Mouse (Mus musculus): ENCODE data around the gene Fkbpl. TPM values are rescaled to one million over a fixed set of nuclear protein-coding genes. Genes with fewer than 3 reads are reported as not detected.

The Fkbpl gene
- polyA plus RNA-seq, 1 experiment = 2.9 TPM

GRCm38 (mm10) chr17:34626062-34626772 is 18.3 kb upstream of the Fkbpl start:
- DNase-seq = no peak
- peaks cover 9% of the 10 kb centered on the region for H3K4me1 ChIP-seq (ENCODE audit: control insufficient read depth, insufficient read depth, low read length)
- TF ChIP-seq CTCF (IDR thresholded peaks at IDR 0.05; ENCODE audit: insufficient read depth, low read length) (no peak), POLR2A (IDR thresholded peaks at IDR 0.05; ENCODE audit: borderline replicate concordance, extremely low read depth, low read depth, low read length) (no peak)
- H3K4me3 ChIP-seq (replicated peaks; ENCODE audit: extremely low read depth, low read depth, low read length) = peak overlapping the region; percentile 83
- WGBS = 55% methylated on average over 16 of the region's 16 CpGs

GRCm38 (mm10) chr17:34626773-34627092 is 17.8 kb upstream of the Fkbpl start:
- no peak for DNase-seq
- TF ChIP-seq POLR2A (IDR thresholded peaks at IDR 0.05; ENCODE audit: borderline replicate concordance, extremely low read depth, low read depth, low read length) (no peak), CTCF (IDR thresholded peaks at IDR 0.05; ENCODE audit: insufficient read depth, low read length) (no peak)
- Histone ChIP-seq H3K4me1 (ENCODE audit: control insufficient read depth, insufficient read depth, low read length) (peaks cover 14% of the 10 kb centered on the region), H3K4me3 (replicated peaks; ENCODE audit: extremely low read depth, low read depth, low read length) (peak overlapping the region; percentile 83)
- WGBS = under 1% methylated on average over 18 of the region's 18 CpGs

- Histone ChIP-seq H3K4me1 (ENCODE audit: control insufficient read depth, insufficient read depth, low read length) (peaks cover 15% of the 10 kb centered on the region), H3K4me3 (replicated peaks; ENCODE audit: extremely low read depth, low read depth, low read length) (peak overlapping the region; percentile 83)
- WGBS = under 1% methylated on average over 45 of the region's 45 CpGs
- peak; percentile 77 for DNase-seq
- TF ChIP-seq POLR2A (IDR thresholded peaks at IDR 0.05; ENCODE audit: borderline replicate concordance, extremely low read depth, low read depth, low read length) = peak; percentile 80; the same call in 1 of the 2 replicates
- no peak for TF ChIP-seq CTCF (IDR thresholded peaks at IDR 0.05; ENCODE audit: insufficient read depth, low read length)
Observed at GRCm38 (mm10) chr17:34627093-34627942, 17.2 kb upstream of the Fkbpl start.

GRCm38 (mm10) chr17:34627943-34628643 is 16.5 kb upstream of the Fkbpl start, which contains the start of gene Ppt2:
Ppt2 (minus strand) TSS chr17:34628510.
- no peak for TF ChIP-seq POLR2A (IDR thresholded peaks at IDR 0.05; ENCODE audit: borderline replicate concordance, extremely low read depth, low read depth, low read length)
- H3K4me1 ChIP-seq (ENCODE audit: control insufficient read depth, insufficient read depth, low read length) = peaks cover 15% of the 10 kb centered on the region
- WGBS = 3% methylated on average over 29 of the region's 29 CpGs
- DNase-seq = no peak
- peak within 1 kb of the TSS; percentile 83 for H3K4me3 ChIP-seq (replicated peaks; ENCODE audit: extremely low read depth, low read depth, low read length)

GRCm38 (mm10) chr17:34628644-34628967 is 16.0 kb upstream of the Fkbpl start:
- Histone ChIP-seq H3K4me1 (ENCODE audit: control insufficient read depth, insufficient read depth, low read length) (peaks cover 15% of the 10 kb centered on the region), H3K4me3 (replicated peaks; ENCODE audit: extremely low read depth, low read depth, low read length) (no peak overlapping the region)
- DNase-seq = no peak
- TF ChIP-seq CTCF (IDR thresholded peaks at IDR 0.05; ENCODE audit: insufficient read depth, low read length) (no peak), POLR2A (IDR thresholded peaks at IDR 0.05; ENCODE audit: borderline replicate concordance, extremely low read depth, low read depth, low read length) (no peak)
- WGBS = 46% methylated on average over 5 of the region's 5 CpGs

- DNase-seq = no peak
- WGBS = 16% methylated on average over 16 of the region's 16 CpGs
- H3K4me1 ChIP-seq (ENCODE audit: control insufficient read depth, insufficient read depth, low read length) = peaks cover 15% of the 10 kb centered on the region
- peak within 1 kb of the TSS; percentile 24 for H3K4me3 ChIP-seq (replicated peaks; ENCODE audit: extremely low read depth, low read depth, low read length)
- TF ChIP-seq POLR2A (IDR thresholded peaks at IDR 0.05; ENCODE audit: borderline replicate concordance, extremely low read depth, low read depth, low read length) = peak; percentile 28; the same call in 1 of the 2 replicates
- TF ChIP-seq CTCF (IDR thresholded peaks at IDR 0.05; ENCODE audit: insufficient read depth, low read length) = no peak
Observed at GRCm38 (mm10) chr17:34629221-34629751, 15.3 kb upstream of the Fkbpl start, which contains the start of gene Prrt1. Prrt1 (plus strand) TSS chr17:34629533.

GRCm38 (mm10) chr17:34629796-34630603 is 14.6 kb upstream of the Fkbpl start:
- peak overlapping the region; percentile 24 for H3K4me3 ChIP-seq (replicated peaks; ENCODE audit: extremely low read depth, low read depth, low read length)
- no peak for DNase-seq
- no peak for TF ChIP-seq CTCF (IDR thresholded peaks at IDR 0.05; ENCODE audit: insufficient read depth, low read length)
- TF ChIP-seq POLR2A (IDR thresholded peaks at IDR 0.05; ENCODE audit: borderline replicate concordance, extremely low read depth, low read depth, low read length) = no peak
- 41% methylated on average over 12 of the region's 12 CpGs for WGBS
- H3K4me1 ChIP-seq (ENCODE audit: control insufficient read depth, insufficient read depth, low read length) = peaks cover 15% of the 10 kb centered on the region

GRCm38 (mm10) chr17:34630761-34631301 is 13.7 kb upstream of the Fkbpl start:
- 5% methylated on average over 41 of the region's 48 CpGs for WGBS
- H3K4me1 ChIP-seq (ENCODE audit: control insufficient read depth, insufficient read depth, low read length) = peaks cover 15% of the 10 kb centered on the region

More at GRCm38 (mm10) chr17:34630761-34631301, 13.7 kb upstream of the Fkbpl start:
- H3K4me3 ChIP-seq (replicated peaks; ENCODE audit: extremely low read depth, low read depth, low read length) = no peak overlapping the region
- no peak for DNase-seq
- TF ChIP-seq CTCF (IDR thresholded peaks at IDR 0.05; ENCODE audit: insufficient read depth, low read length) (no peak), POLR2A (IDR thresholded peaks at IDR 0.05; ENCODE audit: borderline replicate concordance, extremely low read depth, low read depth, low read length) (no peak)
